Mouse (Mus musculus) liver, adult 2 months (tissue): Measurements from ENCODE around the gene Tcl1b3.

Source experiments
- CTCF ChIP-seq: fragments of 200-500 bp; IDR thresholded peaks from 2 replicates; pipeline ENCODE4 v1.5.1; 2011; ENCODE audit warnings: low read depth, low read length, control low read depth
- POLR2A ChIP-seq: fragments of 200-500 bp; IDR thresholded peaks from 2 replicates; pipeline ENCODE4 v1.6.1; 2011; ENCODE audit warnings: low read length, control low read depth; ENCODE audit not compliant: insufficient read depth; ENCODE audit errors: extremely low read depth

GRCm38 (mm10) chr12:105145714-105146113 is 45.1 kb upstream of the Tcl1b3 start, which contains the start of gene Tcl1b2:
- no peak for TF ChIP-seq POLR2A
- no peak for TF ChIP-seq CTCF
